Mouse (Mus musculus) megakaryocyte, embryonic 14.5 days (primary cell): ENCODE results near the gene Clpx.

Experiments
- FLI1 ChIP-seq: IDR thresholded peaks from 2 replicates; pipeline ENCODE4 v1.6.1; 2012; ENCODE audit warnings: low read length, inconsistent platforms, mixed read lengths
- GATA1 ChIP-seq: IDR thresholded peaks from 3 replicates; pipeline ENCODE4 v1.6.1; 2012; ENCODE audit warnings: mixed read lengths, low read length, inconsistent platforms, borderline replicate concordance

- no peak for TF ChIP-seq FLI1
- no peak for TF ChIP-seq GATA1
These were observed 69.6 kb downstream of the Clpx start for GRCm38 (mm10) chr9:65363684-65364083.
